Mouse (Mus musculus) frontal cortex, adult 2 months (tissue): ENCODE measurements at regions not wholly inside any gene's neighbourhood (a gene's known extent, or its start where the extent isn't known, plus 50 kb on each side); places are given as distances from the start of the nearest gene placed in this dataset.
A peak's percentile ranks its signal among the peaks of the same experiment; 100 is the strongest.

Source experiments
- DNase-seq, 2 experiments: peaks; one replicate each; pipeline ENCODE4 v3.0.0; 2022; ENCODE audit warnings: low spot score in 1 of 2; ENCODE audit errors: extremely low spot score in 1 of 2

GRCm38 (mm10) chr13:97705926-97706325 lies 54.5 kb downstream of the Gm10260 start:
- DNase-seq: peak; percentile 78 to 85

- DNase-seq: no peak
These were observed 55.9 kb downstream of the Gm10260 start for GRCm38 (mm10) chr13:97704541-97704940.

GRCm38 (mm10) chr13:97698967-97699366 lies 61.5 kb downstream of the Gm10260 start:
- DNase-seq: no peak

DNA sequence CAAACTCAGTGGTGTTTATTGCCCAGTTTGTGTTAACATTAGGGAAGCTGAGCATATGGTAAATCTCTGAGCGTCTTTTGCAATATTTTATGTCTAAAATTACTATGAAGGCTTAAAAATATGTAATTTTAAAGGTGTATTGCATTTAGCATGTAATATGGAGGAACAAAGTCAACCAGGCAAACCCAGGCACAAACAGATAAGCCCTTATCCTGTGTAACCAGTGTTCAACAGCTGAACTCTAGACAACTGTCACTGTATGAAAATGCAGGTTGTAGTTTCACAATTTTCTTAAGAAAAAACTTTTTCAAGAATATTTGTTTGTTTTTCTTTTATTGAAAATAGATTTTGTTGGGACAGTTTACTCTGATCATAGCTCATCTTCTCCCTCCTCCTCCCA lies 62.1 kb downstream of the Gm10260 start:
- DNase-seq: no peak

- no peak for DNase-seq
These were observed 63.2 kb downstream of the Gm10260 start for GRCm38 (mm10) chr13:97697262-97697661.

DNA sequence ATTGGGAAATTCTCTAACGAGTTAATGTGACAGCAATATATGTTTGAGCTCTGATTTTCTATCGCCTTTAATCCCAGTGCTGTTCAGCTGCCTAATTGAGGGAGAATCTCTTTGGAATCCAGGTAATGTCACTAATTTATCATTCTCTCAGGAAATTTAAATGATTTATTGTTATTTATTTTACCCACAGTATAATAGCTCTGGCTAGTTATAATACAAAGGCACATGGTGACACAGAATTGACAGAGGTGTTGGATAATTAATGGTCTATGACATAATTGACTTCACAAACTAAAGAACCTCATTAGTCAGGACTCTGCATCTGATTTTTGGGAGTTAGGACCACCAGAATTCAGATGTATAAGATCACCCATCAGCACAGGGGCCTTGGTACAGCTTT lies 65.4 kb downstream of the Gm10260 start:
- no peak for DNase-seq

- DNase-seq: no peak
These were observed 66.0 kb downstream of the Gm10260 start for GRCm38 (mm10) chr13:97694356-97694990.

GRCm38 (mm10) chr13:97688310-97688886 lies 72.0 kb downstream of the Gm10260 start:
- no peak for DNase-seq

- no peak for DNase-seq
These were observed 76.6 kb downstream of the Gm10260 start for GRCm38 (mm10) chr13:97683836-97684235.

GRCm38 (mm10) chr13:97681228-97681987 lies 79.0 kb downstream of the Gm10260 start:
- no peak for DNase-seq

DNA sequence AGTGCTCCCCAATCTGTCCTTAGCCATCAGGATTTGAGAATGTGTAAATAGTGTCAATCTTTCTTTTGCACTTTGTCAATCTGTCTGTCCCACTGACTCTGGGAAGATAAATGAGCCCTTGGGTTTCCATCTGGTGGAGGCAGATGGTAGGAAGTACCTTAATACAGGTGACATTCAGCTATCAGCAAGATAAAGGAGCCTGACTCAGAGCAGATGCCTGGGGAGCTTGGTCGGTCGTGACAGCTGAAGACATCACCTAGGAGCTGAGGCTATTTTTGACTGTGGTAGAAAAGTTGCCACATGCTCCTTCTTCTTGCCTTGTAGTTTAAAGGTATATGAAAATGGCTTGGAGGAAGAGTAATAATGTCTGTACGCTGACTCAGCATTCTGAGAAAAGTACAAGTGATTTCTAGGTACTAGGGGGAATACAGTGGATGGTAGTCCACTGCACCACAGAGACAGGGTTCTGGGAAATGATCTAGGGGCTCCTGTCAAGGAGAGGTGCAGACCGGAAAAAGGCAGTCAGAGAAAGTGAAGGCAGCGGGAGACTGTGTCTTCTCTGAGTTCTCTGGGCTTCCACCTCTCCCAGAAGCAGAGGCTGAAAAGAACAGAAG lies 80.0 kb downstream of the Gm10260 start:
- DNase-seq: no peak

DNA sequence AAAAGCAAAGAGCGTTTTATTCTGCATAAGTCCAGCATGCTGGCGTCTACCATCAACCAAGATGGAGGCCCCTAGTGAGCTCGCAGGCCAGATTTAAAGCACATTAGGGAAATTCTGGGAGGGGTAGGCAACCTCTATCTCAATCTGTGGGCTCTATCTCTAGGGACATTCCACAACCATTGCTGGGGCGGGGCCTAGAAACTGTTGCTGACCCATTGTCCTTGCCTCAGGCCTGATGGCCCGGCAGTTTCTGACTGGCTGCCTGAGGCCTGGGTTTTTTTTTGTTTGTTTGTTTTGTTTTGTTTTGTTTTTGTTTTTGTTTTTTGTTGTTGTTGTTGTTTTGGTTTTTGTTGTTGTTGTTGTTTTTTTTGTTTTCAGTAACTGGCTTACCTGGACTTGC lies 81.4 kb downstream of the Gm10260 start:
- DNase-seq: no peak

- DNase-seq: no peak
These were observed 83.8 kb downstream of the Gm10260 start for GRCm38 (mm10) chr13:97676536-97677048.

DNA sequence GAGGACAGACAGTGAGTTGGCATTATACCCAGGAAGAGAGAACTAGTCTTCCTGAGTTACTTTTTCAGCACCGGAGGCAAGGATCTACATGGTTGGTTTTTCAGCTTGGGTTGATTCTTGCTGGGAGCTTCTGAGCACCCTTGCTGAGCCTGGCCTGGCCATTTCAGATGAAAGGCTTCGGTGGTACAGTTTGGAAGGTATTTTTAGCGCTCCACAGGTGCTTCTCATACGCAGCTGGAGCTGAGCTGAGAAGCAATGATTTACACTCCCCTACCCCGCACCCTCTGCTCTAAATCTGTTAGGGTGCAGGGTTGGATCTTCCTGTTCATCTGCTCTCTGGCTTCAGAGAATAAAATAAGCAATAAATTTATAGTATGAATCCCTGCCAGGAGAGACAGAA lies 87.3 kb downstream of the Gm10260 start:
- DNase-seq: no peak

GRCm38 (mm10) chr13:97672038-97672675 lies 88.3 kb downstream of the Gm10260 start:
- no peak for DNase-seq

GRCm38 (mm10) chr13:97669366-97669765 lies 91.1 kb downstream of the Gm10260 start:
- no peak for DNase-seq

GRCm38 (mm10) chr13:97668910-97669309 lies 91.5 kb downstream of the Gm10260 start:
- DNase-seq: peak in 1 of 2 experiments; percentile 48

DNA sequence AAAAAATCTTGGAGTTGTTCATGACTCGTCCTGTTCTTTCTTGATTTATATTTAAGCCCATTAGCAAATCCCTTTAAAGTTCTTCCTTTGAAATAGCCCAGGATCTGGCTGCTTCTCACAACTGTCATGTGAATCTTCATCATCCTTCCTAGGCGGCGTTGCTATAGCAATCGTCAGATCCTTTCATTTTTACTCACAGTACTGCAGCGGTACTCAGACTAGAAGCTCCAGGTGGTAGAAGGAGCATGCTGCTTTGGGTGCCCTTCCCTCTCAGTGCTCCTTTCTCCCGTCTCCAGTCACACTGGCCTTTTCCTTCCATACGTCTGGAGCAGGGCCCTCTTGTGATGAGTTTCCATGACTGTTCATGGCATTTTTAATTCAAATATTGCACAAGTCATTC lies 93.1 kb downstream of the Gm10260 start:
- peak; percentile 40 to 78 for DNase-seq

DNA sequence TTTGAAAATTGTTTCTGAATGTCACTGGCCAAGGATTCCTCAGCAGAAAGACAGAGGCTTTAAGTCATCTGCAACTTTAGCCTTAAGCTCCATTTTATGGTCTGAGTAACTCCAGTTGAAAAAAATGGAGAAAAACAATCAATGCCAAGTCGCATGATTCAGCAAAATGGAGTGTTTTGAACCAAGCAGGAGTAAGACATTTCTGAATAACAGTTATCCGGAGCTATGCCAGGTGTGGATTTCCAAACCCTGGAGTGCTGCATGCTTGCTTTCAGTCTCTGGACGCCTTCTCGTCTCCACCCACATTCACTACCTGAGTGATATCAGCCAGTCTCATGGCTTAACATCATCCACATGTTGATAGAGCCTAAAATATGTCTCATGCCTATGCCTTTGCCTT lies 93.7 kb downstream of the Gm10260 start:
- DNase-seq: peak in 1 of 2 experiments; percentile 48

GRCm38 (mm10) chr13:97665226-97665625 lies 95.2 kb downstream of the Gm10260 start:
- no peak for DNase-seq

DNA sequence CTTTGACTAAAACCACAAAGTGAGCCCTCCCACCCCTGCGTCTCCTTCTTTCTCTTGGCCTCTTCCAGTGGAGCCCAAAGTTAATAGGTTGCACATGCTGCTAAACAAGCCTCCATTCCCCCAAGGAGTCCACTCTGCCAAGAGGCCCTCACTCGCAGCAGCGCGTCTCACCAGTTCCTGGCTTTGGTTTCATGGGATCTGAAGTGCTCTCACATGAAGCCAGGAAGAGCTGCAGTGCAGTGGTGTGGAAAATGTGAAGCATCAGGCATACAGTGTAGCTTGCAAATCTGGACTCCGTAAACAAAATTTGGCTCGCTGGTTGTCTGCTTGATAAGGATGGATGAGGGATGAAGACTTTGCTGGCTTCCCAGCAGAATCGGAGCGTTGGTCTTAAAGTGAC lies 97.7 kb downstream of the Gm10260 start:
- no peak for DNase-seq
